Mouse (Mus musculus): ENCODE measurements around the gene Ptgs1.
"Not testable (repeated sequence)": the region's sequence is repeated elsewhere in the genome, so short reads cannot be mapped to it uniquely, and the experiment has no call there.

Gene Ptgs1

DNA sequence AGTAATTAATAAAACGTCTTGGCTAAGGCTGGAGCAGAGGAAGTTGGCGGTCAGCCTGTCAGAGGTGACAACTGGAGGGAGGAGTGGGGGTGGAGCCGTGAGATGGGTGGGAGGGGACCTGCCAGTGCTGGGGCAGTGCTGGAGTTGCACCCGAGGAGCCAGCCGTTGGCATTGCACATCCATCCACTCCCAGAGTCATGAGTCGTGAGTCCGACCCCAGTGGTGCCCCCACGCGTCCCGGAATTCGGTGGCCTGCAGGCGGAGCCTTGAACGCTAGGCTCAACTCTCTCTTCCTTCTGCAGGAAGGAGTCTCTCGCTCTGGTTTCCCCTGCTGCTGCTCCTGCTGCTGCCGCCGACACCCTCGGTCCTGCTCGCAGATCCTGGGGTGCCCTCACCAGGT, at the start of gene Ptgs1:
TSS of gene Ptgs1 (plus strand) at position 61 of the 400 bp plus-strand sequence.
- peak; percentile 57 for DNase-seq

DNA sequence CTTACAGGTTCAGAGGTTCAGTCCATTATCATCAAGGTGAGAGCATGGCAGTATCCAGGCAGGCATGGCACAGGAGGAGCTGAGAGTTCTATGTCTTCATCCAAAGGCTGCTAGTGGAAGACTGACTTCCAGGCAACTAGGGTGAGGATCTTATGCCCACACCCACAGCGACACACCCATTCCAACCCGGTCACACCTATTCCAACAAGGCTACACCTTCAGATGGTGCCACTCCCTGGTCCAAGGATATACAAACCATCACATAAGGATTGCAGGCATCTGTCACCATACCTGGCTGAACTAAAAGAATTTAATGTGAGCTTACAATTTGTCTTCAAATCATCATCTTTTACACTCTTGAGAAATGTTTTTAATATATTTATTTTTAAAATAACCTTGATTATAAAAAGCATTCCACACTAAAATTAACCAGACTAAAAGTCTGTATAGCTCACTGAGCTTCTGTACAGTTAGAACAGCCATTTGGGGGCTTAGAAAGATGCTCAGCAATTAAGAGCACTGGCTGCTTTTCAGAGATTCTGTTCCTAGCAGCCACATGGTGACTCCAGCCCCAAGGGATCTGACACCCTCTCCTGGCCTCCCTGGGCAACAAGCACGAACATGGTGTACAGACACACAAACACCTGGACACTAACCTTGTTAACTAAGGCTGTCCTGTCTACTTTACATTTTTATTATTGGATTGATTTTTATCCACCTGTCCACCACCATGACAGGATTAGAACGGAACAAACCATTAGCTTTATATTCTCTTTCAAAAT, 48.4 kb upstream of the Ptgs1 start:
- not testable (repeated sequence) for DNase-seq

DNA sequence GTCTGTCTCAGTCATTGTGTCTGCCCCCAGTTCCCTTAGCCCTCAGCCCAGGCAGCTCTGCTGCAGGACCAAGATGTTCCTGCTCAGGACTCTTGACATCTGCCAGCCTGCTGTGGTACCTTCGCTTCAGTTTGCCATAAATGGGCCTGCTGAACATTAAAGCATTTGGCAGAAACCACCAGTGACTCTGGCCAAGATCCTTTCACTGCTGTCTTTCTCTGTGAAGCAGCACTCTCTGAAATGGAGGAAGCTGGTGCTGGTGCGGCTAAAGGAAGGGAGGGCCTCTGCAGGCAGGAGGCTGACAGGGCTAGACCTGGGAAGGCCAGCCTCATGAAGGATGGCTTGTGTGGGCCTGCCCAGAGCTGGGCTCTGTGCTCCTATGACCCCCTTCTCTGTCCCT, 46.9 kb upstream of the Ptgs1 start:
- DNase-seq = no peak

DNA sequence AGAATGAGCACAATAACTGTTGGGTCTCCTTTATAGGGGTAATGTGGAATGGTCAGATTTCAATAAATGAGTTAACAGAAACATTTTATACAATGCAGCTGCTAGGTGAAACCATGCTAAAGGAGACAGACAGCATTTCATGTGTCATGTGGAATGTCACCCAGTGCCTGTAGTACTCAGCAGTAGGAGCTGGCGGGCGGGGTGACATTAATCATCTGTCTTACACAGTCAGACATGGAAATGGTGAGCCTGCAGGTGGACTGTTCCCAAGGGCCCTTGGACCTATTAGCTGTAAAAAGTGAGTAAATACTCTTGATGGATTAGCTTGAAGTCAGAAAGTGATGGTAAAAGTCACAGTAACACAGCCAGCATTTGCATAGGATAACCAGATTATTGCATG, 46.0 kb upstream of the Ptgs1 start:
- no peak for DNase-seq

DNA sequence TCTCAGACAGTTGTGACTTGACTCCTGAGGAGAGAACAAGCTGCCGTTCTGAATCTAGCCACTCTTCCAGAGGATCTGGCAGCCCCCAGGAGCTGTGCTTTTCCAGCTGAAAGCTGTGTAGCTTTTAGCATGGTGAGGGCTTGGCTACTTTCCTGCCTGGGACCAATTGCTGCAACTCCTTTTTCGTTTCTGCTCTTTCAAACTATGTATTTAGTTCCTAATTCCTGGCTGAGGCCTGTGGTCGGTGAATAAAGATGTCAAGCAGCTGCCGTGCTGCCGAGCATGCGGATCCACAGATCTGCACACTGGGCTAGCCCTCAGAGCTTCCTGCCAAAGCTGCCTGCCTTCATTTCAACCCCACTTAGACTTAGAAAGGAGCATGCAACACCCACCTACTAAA, 45.4 kb upstream of the Ptgs1 start:
- DNase-seq = no peak

DNA sequence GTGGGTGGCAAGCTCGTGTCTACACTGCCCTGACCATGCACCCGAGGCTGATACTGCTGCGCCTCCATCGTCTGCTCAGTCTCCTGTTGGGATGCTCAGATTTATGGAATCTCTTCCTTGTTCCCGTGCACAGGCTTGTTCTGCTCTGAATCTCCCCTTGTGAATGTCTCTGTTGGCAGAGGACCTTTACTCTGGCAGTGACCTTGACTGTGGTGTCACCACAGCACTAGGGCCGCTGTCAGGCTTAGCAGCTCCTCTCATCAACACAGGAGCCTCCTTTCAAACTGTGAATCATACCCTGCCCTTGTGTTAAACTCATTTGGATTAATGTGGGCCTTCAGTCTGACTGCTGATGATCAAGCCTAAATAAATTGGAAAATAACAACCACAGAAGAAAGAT, 41.0 kb upstream of the Ptgs1 start:
- not testable (repeated sequence) for DNase-seq

DNA sequence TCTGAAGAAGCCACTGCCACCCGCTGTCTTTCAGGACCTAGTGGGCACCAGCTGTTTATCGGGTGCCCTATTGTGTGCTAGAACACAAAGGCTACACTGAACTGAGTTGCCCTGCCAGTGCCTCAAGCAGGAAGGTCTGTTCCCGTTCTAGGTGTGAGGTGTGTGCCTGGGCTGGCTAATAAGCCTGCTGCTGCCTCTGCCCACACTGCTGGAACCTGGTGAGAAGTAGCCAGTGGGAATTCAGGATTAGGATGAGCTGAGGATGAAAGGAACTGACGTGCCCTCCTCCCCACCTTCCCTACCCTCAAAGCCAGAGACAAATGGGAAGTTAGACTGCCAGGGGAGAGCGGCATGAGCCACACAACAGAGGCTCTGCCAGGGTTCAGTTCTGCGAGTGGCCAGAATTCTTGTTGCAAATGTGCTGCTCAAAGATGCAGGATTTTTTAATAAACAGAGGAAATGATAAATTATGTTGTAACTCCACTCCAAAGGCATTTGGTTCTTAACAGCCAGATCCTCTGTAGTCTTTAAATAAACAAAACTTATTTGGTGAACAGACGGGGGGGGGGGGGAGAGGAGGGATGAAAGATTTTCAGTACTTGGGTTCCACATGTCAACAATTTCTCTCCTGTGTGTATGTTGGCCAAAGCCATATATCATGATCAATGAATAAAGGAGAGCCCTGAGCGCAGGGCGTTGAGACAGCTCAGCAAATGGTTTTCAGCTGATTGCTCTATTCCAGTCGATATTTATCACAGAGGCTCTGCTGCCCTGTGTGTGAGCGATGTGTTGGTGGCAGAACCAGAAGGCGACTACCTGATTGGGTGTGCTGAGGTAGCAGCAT, 38.9 kb upstream of the Ptgs1 start:
- no peak for DNase-seq

DNA sequence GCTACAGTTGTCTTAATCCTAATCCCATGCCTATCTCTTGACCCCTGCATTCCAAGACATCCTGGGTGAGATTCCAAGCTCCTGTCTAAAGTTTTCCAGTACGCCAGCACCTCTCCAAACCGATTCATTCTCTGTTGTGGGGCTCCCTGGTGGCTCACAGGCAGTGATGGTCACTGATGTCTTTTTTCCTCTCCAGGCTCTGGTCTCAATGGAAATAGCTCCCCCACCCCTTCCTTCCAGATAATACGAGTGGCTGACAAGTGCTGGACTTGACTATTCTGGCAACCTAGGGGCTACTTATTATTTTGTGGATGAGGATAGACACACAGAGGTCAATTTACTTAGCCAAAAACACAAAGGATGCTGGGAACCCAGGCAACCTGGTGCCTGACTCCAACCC, 33.2 kb upstream of the Ptgs1 start:
- no peak for DNase-seq

DNA sequence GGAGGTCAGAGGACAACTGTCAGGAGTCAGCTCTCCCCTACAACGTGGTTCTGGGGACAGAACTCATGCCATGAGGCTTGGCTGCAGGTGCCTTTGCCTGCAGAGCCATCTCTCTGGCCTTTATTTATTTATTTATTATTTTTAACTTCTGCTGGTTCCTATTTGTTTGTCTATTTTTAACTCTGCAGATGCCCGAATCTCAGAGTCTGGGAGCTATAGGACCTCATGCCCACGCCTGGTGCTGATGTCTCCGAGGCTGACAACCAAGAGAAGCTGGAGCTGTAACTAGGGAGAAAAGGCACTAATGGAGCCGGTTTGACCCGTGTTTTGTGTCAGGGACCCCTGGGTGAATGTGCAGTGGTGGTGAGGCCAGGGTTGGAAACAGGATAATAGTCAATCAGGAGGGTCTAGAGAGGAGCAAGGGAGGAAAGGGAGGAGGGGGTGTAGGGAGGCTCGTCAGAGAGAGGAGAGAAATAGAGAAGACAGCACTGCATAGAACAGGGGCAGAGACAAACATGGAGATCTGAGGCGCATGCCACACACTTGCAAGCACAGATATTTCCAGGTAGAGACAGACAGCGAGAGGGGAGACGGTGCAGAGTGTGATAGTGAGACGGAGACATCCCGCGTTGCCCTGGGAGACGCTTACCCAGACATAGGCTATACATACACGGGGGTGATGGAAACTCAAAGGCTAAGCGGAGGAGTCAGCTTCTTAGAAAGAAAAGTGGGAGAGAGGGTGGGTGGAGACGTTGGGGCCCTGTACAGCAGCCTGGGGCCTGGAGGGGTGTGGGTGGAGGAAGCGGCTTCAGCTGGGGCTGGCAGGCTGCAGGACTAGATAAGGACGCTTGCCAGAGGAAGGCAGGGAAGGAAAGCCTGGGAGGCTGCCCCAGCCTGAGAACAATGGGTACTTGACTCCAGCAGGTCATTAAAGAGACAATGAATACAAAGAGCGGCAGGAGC, 32.0 kb upstream of the Ptgs1 start:
- peak; percentile 62 for DNase-seq

DNA sequence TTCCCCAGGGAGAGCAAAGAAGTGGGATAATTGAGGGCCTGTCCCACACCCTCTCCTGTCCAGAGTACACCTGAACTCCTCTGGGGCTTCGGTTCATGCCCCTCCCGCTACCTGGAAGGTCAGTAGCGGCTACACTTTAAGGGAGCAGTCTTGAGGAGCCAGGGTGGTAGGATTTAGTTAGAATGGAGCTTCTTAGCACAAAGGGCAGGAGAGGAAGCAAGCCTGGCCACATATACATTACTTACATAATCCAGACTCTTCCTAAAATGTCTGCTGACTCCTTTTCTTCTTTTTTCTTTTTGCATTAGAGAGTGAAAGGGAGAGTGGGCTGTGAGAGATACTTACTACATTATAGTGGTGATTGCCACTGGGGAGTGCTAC, 31.4 kb upstream of the Ptgs1 start:
- DNase-seq = no peak

DNA sequence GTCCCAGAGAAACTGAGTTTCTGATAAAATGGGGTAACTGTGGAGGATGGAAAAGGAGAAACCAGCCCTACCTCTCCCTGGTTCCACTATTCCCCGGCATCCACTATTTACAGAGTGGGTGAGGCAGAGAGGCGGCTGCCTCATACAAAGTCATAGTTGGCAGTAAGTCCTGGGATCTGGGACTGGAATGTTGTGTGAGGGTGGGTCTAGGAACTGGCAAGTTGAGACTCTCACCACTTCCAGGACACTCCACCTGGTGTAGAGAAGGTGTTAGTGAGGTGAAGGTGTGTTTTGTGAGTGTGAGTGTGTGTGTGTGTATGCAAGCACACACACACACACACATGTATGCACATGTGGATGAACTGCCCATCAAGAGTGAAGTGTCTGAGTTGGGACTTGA, 29.4 kb upstream of the Ptgs1 start:
- no peak for DNase-seq

DNA sequence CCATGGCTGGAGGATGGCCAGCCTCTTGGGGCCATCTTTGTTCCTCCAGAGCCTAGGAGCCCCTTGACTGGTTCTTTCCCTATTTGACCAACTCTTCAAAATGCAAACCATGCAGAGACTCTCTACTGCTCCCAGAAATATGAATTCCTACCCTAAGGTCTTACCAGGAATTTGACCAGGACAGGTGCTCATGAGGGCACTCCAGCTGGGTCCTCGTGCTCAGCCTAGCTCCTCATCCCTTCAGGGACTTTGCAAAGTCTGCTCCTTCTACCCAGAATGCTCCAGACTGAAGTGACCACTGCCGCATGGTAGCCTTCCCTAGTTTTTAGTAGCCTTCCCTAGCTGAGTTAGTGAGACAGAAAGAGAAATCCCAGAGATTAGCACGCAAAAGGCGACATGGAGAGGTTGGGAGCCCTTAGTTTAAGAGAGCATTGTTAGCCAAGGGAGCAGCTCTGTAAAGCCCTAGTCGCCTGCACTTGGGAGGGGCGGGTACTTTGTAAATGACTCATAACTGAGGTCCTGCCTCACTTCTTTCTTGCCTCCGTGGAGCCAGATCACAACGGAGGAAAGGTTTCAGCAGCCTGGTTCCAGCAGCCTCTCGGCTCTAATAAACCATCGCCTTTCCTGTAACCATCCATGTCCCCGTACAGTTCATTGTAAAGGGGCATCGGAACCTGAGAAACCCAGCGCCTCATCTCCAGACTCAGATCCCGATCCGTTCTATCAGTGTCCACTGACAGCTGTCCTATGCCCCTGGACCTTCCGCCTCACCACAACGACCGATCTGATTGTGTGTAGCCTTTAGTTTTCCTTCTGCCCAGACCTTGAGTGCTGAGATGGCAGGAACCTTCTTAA, 28.2 kb upstream of the Ptgs1 start:
- no peak for DNase-seq

DNA sequence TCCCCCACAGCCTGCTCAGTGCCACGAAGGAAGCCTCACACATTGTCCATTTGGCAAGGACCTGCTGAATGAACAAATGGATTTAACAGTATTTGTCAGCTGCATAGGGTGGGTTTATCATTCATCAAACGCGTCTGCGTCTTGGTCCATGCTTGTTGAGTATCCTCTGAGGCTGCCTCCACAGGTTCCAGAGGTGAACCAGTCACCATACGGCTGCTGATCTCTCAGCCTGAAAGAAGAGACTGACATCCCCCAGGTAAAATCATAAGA, 27.7 kb upstream of the Ptgs1 start:
- DNase-seq = no peak

DNA sequence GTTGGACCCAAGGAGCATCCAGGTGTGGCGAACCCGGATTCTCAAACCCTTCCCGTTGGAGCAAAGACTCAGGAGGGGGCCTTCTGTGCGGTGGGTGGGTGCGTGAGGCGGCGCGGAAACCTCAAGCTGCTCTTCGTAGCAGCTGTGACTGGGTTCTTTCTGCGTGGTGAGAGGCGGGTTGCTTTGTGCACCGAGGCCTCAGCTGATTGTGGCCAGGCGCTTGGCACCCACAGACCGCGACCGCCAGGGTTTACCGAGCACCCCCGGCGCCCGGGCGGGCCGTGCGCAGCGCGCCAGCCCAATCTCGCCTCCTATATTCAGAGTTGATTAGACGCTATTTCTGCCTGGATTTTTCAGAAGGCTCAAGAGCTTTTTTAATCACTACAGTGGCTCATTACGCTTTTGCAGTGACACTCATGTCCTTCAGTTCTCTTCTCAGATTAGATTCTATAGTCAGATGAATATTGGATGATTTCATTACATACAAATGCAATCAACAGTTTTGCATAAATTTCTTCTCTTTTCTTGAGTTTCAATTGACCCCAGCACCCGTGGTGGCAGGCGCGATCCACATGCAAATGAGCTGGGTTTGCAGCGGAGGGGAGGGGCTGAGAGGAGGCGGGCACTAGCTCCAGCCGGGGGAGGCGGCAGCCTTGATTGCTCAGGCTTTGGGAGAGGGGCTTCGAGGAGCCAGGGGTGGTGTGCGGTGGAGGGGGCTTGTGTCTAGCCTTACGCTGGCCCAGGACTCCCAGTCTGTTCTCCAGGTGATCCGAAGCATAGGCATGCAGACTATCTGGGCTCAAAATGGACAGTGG, 27.0 kb upstream of the Ptgs1 start:
- DNase-seq = no peak

DNA sequence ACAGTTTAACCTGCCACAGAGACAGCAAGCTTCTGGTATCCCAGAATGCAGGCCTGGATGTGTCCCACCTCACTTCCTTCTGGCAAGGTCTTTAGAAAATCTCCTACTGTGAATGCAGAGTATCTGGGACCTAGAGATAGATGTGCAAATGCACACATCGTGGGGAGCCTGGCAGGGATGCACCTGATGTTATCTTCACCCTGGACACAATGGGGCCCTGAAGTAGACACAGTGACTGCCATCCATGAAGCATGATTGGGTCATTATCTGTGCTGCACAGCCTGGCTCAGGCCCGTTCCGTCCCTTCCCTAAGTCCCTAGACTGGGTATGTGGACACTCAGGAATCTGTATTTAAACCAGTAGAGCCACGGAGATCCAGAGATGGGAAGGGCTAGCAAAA, 25.6 kb upstream of the Ptgs1 start:
- DNase-seq = no peak

DNA sequence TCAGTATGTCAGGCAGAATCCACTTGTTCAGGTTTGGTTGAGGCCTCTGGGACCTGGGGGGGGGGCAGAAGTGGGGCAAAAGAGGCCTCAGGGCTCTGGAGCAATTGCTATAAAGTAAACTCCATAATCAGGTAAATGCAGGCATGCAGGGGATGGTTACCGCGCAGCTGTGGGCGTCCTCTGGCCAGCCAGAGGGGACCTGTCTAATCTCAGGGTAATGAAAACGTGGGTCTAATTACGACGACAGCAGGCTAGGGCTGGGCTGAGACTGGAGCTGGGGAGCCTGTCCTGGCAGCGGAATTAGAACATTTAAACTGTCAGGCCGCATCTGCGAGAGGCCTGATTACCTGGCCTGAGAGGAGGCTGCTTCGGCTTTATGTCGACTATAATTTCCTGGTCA, 23.2 kb upstream of the Ptgs1 start:
- DNase-seq = no peak

DNA sequence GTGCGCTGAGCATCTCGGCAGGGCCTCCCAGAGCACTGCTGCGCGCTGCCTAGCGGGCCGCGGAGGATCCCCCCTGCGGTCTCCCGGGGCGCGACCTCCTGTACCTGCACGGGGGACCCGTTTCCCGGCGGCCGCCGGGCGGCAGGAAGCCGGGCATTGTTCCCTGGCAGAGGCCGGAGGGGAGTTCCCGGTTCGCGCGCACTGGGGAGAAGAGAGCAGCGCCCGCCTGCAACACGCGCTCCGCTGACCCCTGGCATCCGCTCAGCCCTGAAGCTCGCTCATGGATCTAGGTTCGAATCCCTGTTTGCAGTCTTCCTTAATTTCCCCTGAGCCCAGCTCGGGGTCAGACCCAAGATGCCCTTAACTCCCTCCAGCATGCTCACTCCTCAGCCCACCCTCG, 19.4 kb upstream of the Ptgs1 start:
- no peak for DNase-seq

DNA sequence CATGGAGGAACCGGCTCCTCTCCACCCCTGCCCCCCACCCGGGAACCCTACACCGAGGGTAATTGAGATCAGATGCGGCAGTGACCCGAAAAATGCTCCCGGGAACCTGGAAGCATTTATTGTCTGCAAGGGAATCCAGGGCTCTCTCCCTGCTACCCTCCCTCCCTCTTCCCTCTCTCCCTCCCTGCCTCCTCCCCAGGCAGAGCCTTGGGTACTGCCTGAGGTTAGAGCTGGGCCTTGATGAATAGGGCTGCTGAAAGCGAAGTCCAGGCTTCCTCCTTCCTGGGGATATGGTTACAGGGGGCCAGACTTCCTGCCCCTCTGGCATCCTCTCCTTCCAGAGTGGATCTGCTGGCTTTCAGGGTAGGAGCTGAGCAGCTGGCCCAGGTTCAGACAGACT, 18.4 kb upstream of the Ptgs1 start:
- no peak for DNase-seq

DNA sequence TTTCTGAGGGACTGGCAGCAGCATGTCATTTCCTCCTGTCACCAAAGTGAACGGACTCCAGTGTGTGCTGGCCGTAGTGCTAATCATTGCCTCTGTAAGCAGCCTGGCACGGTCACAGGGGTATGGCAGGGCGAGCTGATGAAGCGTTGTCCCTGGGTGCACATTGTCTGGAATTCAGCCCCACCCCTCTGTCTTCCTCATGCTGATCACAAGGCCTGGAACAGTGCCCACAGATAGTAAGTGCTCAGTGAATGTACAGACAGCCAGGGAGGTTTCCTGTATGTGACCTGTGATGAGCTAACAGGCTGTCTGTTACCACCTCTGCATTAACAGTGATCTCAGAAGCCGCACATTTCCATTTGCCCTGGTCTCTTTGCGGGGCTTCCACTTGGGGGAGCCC, 17.1 kb upstream of the Ptgs1 start:
- no peak for DNase-seq

DNA sequence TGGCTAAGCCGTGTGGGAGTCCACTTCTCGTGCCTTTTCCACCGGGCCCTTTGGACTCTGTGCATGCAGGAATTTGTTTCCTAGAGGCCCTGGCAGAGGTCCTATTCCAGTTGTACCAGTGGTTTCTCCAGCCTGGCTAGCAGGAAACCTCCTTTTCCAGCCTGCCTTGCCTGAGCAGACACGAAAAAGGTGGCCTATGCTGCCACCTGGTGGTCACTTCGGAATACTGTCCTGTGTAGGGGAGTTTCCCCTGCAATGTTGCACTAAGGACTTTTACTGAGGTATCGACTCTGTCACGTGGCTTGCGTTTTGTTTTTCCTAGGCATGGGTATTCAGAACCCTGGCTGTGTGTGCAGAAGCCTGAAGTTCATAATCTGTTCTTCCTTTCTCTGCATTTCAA, 16.2 kb upstream of the Ptgs1 start:
- DNase-seq = peak; percentile 80

DNA sequence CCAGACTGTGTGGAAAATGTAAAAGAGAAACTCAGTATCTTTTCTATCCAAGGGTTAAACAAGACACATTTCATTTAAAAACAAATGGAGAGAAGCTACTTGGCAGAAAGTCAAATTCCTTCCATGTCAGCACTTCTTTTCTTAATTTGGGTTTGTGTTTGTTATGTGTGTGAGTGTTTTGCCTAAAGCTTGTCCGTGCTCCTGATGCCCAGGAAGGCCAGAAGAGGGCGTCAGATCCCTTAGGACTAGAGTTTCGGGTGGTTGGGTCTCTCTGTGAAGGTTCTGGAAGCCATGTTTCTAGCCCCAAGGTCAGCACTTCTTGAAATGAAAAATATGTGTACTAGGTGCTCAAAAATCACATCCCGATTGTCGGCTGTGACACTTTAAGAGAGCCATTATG, 15.8 kb upstream of the Ptgs1 start:
- DNase-seq = no peak

Data from layer of hippocampus, adult 9-11 months (tissue).